Mouse (Mus musculus) right cerebral cortex, postnatal 14 days (tissue): ENCODE measurements around the gene Rmi2.

Experiments used
- DNase-seq: peaks from one replicate; pipeline ENCODE4 v3.0.0; 2022

Rmi2 gene

GRCm38 (mm10) chr16:10867501-10867900, 32.6 kb downstream of the Rmi2 start:
- no peak for DNase-seq

DNA sequence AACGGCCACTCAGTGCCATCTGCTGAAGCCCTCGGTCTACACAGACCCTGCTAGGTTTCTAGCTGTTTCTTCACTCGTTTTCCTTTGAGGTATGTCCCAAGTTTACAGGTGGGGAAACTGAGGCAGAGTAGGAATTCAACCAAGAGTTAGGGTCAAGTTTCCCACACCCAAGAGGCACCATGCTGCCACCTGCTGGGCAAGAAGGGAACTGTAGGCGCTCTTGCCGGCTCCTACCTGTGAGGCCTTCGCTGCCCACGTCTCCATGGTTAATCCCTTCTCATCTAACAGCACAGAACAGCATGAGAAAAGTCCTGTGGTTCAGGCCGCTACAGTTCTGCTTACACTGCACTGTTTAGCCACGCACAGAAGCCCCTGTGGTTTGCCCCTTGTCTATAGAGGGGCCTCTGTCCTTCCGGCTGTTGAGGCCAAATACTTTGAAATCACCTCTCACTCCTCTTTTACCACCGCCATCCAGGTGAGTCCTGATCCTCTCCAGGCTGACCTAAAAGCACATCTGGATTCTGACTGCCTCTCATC, 33.1 kb downstream of the Rmi2 start:
- peak; percentile 67 for DNase-seq

GRCm38 (mm10) chr16:10870969-10871368, 36.1 kb downstream of the Rmi2 start:
- no peak for DNase-seq

DNA sequence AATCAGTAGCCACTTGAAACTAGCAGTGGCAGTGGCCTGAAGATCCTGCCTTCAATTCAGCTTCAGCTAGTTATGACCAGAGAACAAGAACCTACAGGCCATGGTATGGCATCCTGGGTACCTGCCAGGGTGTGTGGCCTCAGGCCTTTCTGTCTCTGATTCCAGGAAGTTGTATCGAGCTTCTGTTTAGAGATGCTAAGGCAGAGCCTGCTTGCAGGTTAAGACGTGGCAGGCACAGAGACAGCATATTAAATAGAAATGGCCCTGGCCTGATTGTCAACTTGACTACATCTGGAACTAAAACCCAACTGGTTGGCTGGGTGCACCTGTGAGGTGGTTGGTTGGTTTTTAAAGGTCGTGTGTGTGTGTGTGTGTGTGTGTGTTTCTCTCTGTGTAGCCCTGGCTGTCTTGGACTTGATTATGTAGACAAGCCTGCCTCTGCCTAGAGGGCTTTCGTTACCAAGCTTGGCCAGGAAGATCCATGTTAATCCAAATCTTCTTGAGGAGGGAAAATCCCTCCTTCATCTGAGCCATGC, 38.0 kb downstream of the Rmi2 start:
- DNase-seq = no peak

- peak; percentile 89 for DNase-seq
These were observed 38.8 kb downstream of the Rmi2 start for GRCm38 (mm10) chr16:10873654-10874053.

- no peak for DNase-seq
These were observed 43.4 kb downstream of the Rmi2 start for GRCm38 (mm10) chr16:10878227-10878626.

- DNase-seq = peak; percentile 52
These were observed 44.6 kb downstream of the Rmi2 start for GRCm38 (mm10) chr16:10879467-10879866.

GRCm38 (mm10) chr16:10881231-10881962, 46.5 kb downstream of the Rmi2 start:
- DNase-seq = no peak

- DNase-seq = no peak
These were observed 52.6 kb downstream of the Rmi2 start for GRCm38 (mm10) chr16:10887436-10887835.

GRCm38 (mm10) chr16:10890363-10890762, 55.5 kb downstream of the Rmi2 start:
- DNase-seq = no peak

- no peak for DNase-seq
These were observed 58.3 kb downstream of the Rmi2 start for GRCm38 (mm10) chr16:10893161-10893560.

- DNase-seq = no peak
These were observed 61.0 kb downstream of the Rmi2 start for GRCm38 (mm10) chr16:10895906-10896305.

DNA sequence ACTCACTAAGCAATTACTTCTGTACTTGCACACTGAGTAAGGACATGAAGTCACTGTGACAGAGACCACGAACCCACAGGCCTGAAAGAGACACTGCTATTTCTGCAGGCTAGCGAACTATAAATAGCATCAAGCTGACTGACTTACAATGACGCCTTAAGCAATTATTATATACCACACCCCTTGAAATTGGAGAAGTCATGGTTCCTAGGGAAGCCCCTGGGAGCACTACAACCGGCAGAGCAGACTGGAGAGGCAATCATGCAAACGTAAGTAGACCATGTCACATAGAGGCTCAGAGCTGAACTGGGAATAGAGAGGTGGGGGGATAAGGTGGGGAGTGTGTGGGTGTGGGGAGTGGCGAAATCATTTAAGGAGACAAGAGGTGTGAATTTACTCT, 62.5 kb downstream of the Rmi2 start:
- DNase-seq = no peak

- DNase-seq = no peak
These were observed 65.9 kb downstream of the Rmi2 start for GRCm38 (mm10) chr16:10900736-10901135.

GRCm38 (mm10) chr16:10901956-10902355, 67.1 kb downstream of the Rmi2 start:
- no peak for DNase-seq

- DNase-seq = no peak
These were observed 68.0 kb downstream of the Rmi2 start for GRCm38 (mm10) chr16:10902849-10903248.

- DNase-seq = no peak
These were observed 70.8 kb downstream of the Rmi2 start for GRCm38 (mm10) chr16:10905661-10906113.

DNA sequence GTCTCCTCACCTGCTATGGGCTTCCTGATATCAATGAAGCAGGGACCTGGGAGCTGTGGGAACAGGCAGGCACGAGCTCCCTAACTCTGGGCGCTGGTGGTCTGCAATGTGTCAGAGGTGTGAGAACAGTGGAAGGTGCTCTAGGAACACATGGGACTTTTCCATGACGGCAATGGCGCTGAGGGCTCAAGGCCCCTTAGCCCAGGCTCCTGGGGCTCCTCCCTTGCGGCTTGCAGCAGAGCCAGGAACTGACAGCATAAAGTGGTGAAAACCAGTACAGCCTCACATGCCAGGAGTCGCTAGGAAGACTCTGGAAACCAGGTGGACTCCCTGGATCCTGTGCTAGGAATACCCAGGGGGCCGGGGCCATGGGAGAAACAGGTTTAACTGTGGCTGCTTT, 75.7 kb downstream of the Rmi2 start:
- DNase-seq = no peak

DNA sequence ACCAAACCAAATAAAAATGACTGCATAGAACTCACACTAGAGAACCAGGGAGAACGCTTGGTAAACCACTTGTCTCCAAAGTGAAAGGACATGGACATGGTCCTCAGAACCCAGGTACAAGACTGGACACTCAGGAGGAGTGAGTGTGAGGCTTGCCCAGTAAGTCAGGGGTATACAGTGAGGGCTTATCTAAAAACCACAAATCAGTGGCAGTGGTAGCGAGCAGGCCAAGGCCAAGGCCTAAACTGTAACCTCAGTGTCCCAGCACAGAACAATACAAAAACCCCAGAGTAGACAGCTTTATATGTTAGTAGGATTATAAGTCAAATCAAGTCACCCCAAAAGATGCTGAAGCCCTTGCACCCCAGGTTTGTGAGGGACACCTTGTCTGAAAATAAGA, 76.2 kb downstream of the Rmi2 start:
- no peak for DNase-seq

DNA sequence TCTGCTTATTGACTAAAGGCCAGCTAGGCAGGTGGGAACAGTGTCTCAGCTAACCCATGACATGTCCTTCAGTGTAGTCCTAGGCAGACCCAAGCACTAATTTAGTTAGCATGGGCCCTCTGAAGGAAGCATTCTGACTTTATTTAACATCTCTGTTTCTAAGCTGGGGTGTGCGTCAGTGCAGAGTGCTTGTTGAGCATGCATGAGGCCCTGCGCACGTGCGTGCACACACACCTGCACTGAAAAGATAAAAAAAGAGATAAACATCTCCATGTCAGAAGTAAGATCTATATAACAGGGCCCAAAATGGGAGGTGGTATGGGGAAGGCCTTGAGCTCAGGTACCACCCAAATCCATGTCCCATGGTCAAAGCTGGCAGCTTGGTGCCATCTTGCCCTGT, 80.2 kb downstream of the Rmi2 start:
- no peak for DNase-seq

DNA sequence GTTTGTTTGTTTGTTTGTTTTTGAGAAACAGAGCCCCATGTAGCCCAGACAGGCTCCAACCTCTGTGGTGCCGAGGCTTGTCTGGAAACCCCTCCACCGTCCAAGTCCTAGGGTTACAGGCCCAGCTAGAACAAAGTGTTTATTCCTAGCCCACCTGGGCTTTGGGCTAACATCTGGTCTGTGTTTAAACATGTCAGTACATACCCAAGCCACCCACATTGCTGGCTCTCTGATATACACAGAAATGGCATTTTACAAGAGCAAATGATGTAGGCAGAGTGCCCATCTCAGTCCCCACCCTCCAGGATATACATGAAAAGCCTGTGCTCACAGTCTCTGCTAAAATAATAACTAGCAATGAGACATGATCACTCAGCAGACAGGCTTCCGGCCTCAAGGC, 81.4 kb downstream of the Rmi2 start:
- DNase-seq = no peak

- DNase-seq = no peak
These were observed 85.0 kb downstream of the Rmi2 start for GRCm38 (mm10) chr16:10919856-10920255.

DNA sequence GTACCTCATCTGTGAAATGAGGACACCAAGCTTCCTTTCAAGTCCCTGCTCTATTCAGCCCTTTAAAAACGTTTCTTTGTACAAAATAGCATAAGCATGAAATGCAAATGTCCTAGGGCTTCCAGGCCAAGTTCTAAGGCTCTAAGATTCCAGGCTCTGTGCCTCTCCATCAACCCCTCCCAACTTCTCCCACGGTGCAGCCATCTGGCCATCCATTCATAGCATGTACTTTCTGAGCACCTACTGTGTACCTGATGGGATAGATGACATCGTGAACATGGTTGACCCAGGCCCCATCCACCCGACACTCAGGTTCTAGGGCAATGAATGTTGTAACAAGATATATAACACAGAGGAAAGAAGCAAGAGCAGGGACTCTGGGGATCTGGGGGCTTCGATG, 88.7 kb downstream of the Rmi2 start:
- no peak for DNase-seq

GRCm38 (mm10) chr16:10925591-10926180, 90.8 kb downstream of the Rmi2 start:
- DNase-seq = peak; percentile 57
